Mouse (Mus musculus) lung, postnatal 4 days (tissue): ENCODE data around the gene Atg4b.
"Not testable (repeated sequence)": the region's sequence is repeated elsewhere in the genome, so short reads cannot be mapped to it uniquely, and the experiment has no call there.

Experiments
- DNase-seq, 2 experiments: peaks; one replicate each; pipeline ENCODE4 v3.0.0; 2021

Gene Atg4b

DNA sequence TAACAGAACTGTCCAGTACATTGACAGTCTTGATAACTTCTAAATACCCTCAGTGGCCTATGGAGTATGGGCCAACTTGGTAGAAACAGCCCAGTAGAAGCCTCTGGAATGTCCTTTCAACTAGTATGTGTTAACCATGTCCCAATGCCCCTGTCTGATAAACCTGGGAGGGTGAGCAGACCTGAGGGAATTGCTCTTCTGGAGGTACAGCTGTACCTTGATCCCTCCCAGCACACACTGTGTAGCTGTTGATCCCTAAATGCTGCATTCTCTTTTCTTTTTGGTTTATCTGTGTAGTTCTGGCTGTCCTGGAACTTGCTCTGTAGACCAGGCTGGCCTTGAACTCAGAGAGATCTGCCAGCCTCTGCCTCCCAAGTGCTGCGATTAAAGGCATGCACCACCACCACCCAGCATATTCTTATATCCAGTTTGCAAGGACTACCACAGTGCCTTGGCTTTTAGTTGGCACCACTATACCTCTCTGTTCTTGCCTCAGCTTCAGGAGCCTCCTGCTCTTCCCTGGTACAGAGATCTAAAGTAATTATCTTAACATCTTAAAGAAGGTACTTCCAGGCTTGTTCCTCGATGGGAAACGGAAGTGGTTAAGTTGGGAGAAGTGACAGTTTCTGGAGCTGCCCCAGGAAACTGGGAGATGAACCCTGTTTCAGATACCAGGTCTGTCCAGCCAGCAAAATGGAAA, 72.6 kb downstream of the Atg4b start:
- DNase-seq, result peak in 1 of 2 experiments; percentile 12

DNA sequence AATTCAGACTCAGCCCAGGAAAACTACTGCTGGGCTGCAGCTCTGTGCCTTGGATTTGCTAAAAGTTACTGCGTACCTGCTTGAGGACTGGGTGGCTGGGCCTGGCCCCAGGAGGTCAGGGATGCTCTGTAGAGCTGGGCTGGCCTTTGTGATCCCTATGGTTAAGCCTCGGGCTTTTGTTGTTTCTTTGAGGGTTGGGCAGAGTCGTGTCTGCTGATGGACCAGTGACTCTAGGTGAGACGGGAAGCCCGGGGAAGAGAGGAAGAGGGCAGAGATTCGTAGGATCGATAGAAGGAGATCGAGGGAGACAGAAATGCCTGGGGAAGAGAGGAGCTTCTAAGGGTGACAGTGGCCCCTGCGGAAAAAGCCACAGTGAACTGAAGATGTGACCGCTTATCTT, 73.3 kb downstream of the Atg4b start, which contains the start of gene D2hgdh:
Gene D2hgdh, plus strand, starts transcription at position 301 of the 400 bp plus-strand sequence.
- DNase-seq, result no peak

DNA sequence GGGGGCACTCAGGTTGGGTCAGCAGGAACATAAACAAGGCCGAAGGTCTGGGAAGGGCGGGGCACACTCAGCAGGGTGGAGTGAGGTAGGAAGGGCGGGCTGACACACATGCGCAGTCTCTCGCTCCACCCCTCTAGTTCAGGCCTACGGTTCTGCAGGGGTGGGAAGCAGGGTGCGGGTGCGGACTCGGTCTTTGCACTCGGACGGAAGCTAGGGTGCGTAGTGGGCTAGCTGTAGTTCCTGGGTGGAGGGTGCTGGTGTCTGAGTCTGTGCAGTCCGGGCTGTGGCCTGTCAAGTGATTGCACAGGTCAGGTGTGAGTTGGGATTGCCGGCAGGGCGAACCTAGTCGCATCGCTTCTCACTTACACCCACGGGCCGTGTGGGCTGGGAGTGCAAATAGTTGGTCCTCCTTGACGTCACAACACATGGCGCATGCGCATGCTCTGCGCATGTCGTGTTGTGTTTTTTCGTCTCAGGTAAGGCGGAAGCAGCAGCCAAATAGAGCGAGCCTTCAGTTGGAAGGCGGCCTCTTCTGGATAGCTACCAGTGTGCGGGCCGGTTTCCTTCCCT, 73.9 kb downstream of the Atg4b start:
- peak; percentile 94 to 96 for DNase-seq

DNA sequence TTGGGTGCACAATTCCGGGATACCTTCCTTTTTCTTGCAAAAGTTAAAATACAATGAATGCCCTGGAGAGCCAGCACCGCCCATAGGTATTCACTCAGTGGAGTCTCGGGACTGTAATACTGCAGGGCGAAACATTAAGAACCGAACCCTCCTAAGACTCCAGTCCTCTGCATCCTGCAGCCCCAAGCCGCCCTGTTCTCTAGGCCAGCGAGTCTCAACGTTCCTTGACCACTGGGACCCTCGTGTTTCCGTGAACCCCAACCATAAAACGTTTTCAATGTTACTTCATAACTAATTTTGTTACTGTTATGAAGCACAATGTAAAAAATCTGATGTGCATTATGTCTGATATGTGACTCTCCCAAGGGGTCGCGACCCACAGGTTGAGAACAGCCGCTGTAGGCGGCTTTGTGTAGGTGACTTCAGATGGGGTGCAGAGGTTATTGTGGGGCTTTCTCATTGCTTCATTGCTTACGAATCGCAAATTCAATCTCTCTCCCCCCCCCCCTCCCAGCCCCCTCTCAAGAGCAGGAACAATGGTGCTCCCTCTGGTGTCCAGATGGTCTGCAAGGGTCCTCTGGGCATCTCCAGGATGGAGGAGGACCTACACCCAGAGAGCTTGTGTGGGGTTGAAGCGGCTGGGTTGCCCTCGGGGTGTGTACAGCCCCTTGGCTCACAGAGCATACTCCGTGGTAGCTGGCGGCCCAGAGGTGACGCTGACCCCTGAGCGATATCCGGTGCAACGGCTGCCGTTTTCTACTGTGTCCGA, 74.7 kb downstream of the Atg4b start:
- DNase-seq, result no peak

DNA sequence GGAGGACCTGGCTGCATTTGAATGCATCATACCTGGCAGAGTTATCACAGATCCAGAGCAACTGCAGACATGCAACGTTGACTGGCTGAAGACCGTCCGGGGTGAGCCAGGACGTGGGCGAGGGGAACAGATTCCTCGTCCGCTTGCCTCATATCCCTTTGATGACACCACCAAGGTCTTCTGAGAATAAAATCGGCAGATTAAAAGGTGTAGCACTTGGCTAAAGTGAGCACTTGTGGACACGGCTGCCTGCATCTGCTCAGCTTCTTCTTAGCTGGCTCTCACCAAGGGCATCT, 75.2 kb downstream of the Atg4b start:
- no peak for DNase-seq

DNA sequence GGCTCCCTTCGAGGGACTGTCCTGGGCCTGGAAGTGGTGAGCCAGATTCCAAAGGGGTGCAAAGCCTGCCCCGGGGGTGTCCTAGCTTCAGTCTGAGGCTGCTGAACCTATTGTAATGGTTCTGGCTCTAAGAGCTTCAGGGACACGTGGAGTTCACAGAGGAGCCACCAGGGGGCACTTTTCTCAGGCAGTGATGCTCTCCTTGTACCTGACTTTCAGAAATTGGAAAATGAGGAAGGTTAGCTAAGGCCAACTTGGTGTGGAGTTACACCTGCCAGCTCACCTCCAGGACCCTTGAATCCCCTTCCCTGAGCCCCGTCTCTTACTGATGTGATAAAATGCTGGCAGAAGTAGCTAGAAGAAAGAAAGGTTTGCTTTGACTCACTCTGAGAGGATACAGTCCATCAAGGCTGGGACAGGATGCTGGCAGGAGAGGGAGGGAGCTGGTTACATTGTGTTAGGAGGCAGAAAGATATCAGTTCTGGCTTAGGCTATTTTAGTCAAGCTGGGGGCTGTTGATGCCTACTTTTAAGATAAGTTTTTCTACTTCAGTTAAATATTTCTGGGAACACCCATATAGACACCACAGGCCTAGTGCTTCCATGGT, 81.6 kb downstream of the Atg4b start:
- not testable (repeated sequence) for DNase-seq

DNA sequence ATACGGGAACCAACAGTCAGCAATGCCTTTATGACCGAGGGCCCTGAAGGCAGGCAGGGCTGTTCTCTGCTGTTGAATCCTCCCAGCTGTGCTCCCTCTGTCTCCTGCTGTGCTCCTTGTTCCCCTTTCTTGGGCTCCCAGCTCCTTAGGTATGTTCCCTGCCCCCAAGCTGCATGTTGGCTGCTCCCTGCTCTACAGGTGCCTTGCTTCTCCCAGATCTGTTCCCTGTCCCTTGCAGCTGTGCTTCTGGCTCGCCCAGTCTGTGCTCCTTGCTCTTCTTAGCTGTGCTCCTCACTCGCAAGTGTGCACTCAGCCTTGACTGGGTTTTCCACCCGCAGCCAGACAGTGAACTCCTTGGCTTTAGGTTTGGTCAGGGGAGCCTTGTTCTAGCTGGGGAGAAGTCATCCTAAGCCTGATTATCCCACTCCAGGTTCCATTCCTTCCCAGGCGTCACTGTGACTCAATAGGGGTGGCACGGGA, 83.4 kb downstream of the Atg4b start:
- no peak for DNase-seq

DNA sequence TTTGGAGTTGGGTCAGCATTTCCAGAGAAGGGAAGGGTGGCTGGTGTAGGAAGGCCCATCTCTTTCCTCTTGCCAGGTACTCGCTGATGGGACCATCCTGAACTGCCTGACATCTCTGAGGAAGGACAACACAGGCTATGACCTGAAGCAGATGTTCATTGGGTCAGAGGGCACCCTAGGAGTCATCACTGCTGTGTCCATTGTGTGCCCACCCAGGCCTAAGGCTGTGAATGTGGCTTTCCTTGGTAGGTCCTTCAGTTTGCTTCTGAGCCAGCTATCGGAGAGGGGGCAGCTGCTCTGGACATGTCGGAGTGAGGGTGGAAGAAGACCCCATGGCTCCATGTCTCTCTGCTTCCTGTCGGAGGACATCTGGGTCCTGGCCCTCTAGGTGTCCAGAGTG, 83.9 kb downstream of the Atg4b start:
- peak in 1 of 2 experiments; percentile 23 for DNase-seq

DNA sequence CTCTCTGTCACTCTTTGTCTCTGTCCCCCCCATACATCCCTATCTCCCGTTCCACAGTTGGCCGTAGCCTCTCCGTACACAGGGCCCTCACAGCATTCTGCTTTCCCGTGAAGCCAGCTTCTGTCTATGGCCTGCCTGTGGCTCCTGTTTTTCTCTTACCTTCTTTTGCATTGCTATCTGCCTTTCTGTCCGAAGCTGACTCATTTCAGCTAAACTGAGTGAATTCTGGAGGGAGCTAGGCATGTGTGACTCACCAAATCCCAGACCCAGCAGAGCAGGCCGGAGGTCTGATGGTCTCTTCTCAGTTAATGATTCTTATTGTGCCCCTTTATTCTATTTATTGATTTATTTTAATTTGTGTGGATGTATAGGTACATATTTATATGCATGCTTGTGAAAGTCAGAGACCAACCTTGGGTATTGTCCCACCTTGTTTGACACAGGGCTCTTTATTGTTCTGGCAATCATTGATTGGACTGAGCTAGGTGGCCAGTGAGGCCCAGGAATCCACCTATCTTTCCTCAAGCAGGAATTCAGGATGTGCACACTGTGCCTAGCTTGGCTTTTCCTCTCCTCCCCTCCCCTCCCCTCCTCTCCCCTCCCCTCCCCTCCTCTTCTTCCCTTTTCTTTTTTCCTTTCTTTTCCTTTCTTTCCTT, 84.7 kb downstream of the Atg4b start:
- DNase-seq, result no peak

DNA sequence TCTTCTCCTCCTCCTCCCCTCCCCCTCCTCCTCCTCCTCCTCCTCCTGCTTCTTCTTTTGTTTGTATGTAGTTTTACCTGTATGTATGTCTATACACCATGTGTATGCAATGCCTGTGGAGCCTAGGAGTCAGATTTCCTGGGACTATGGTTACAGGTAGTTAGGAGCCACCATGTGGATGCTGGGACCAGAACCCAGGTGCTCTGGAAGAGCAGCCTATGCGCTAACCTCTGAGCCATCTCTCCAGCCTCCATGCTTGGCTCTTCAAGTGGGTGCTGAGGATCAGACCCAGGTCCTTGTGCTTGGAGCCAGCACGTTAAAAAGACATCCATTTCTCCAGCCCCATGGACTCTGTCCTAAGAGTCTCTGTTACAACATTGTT, 85.2 kb downstream of the Atg4b start:
- DNase-seq, result peak in 1 of 2 experiments; percentile 5

DNA sequence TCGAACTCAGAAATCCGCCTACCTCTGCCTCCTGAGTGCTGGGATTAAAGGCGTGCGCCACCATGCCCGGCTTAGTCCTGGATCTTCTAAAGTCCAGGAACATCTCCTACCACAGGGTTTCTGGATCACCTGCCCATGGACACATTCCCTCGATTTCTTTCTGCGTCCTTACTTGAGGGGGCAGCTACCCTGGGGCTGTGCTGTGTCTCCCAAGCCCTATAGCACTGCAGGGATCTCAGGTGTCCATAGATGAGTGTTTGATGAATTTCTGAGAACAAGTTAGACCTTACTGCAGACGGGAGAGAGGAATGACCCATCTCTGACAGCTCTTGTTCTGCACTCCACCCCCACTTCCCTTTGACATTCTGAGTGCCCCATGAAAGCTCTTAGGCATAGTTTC, 86.0 kb downstream of the Atg4b start:
- no peak for DNase-seq

DNA sequence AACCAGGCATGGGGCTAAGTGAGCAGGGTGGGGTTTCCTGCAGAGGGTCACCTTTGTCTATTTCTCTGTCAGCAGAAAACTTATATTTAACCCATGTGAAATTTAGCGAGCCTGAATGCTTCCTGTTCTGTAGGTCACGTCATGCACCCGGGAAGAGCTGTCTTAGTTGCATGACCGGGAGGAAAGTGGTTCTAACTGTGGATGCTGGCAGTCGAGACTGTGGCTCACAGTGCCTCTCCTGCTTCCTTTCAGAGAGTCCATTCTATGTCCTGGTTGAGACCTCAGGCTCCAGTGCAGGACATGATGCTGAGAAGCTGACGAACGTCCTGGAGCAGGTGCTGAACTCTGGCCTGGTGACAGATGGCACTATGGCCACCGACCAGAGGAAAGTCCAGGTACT, 87.3 kb downstream of the Atg4b start:
- DNase-seq, result peak in 1 of 2 experiments; percentile 17
